Mouse (Mus musculus) urinary bladder, adult 2 months (tissue): ENCODE measurements around the gene Mdc1. TPM values are rescaled to one million over a fixed set of nuclear protein-coding genes. Genes with fewer than 3 reads are reported as not detected.

Experiments
- DNase-seq: peaks from one replicate; pipeline ENCODE4 v3.0.0; 2022; ENCODE audit warnings: low spot score
- polyA plus RNA-seq: library from polyadenylated mRNA; depleted of rRNA; stranded (reverse); fragments of >200 nt; gene quantifications from 2 replicates; pipeline ENCODE4 v1.2.3, GENCODE M21; 2012

The Mdc1 gene
- polyA plus RNA-seq, 1 experiment: 10.4 TPM

GRCm38 (mm10) chr17:35848112-35848511 is 6.8 kb downstream of the Mdc1 start:
- no peak for DNase-seq

DNA sequence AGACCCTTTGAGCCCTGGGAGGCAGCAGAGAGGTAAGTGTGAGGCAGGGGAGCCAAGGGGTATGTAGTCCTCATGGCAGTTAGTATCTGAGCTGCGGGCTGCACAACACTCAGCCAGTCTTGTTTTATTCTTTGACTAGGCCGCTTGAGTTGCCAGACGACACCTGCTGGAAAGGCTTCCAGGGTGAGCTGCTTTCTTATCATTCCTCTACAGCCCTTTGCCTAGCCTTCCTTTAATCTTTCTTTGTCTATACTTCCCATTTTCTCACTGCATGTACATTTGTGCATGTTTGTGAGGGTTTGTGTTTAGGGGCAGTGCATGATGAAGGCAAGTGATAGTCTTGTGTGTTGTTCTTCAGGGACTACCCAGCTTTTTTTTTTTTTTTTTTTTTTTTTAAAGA is 9.7 kb downstream of the Mdc1 start:
- no peak for DNase-seq

DNA sequence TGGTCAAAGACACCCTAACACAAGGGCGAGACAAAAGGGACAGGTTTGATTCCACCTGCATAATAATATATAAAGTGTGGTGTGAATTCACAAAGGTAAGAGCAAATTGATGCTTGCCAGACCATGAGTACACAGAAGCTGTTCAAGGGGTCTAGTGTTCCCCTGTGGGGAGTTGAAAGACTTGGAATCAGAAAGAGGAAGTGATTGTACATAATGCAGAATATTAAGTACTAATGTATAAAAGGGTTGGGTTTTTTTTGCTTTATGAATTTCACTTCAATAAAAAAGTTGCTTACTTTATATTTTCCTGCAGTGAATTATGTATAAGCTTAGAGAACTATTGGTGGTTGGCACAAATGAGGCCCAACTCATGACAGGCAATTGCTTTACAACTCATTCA is 18.1 kb downstream of the Mdc1 start:
- no peak for DNase-seq

- no peak for DNase-seq
Measured at GRCm38 (mm10) chr17:35859835-35860234, 18.5 kb downstream of the Mdc1 start.

DNA sequence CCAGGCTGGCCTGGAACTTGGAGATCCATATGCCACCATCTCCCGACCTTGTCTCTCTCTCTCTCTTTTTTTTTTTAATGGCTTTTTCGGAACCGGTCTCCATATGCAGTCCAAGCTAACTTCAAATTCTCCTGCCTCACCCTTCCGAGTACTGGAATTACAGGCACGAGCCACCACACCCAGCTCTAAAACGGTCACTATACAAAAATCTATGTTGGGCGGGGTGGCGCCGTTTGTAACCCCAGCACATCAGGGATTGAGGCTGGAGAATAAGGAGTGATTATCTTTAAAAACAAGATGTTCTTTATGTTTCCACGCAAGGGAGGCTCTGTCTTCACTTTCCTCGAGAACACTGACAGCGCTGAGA is 19.5 kb downstream of the Mdc1 start:
- DNase-seq: no peak

GRCm38 (mm10) chr17:35861198-35861857 is 20.0 kb downstream of the Mdc1 start, which contains the start of gene Nrm:
TSS of gene Nrm (plus strand) at chr17:35861318.
- DNase-seq: peak; percentile 88

- no peak for DNase-seq
Measured at GRCm38 (mm10) chr17:35864832-35865353, 23.6 kb downstream of the Mdc1 start.

- DNase-seq: peak; percentile 53
Measured at GRCm38 (mm10) chr17:35865481-35866280, 24.4 kb downstream of the Mdc1 start, which contains the start of gene Ppp1r18. TSS of gene Ppp1r18 (plus strand) at chr17:35865593.

GRCm38 (mm10) chr17:35866281-35866831 is 25.0 kb downstream of the Mdc1 start:
- DNase-seq: no peak

DNA sequence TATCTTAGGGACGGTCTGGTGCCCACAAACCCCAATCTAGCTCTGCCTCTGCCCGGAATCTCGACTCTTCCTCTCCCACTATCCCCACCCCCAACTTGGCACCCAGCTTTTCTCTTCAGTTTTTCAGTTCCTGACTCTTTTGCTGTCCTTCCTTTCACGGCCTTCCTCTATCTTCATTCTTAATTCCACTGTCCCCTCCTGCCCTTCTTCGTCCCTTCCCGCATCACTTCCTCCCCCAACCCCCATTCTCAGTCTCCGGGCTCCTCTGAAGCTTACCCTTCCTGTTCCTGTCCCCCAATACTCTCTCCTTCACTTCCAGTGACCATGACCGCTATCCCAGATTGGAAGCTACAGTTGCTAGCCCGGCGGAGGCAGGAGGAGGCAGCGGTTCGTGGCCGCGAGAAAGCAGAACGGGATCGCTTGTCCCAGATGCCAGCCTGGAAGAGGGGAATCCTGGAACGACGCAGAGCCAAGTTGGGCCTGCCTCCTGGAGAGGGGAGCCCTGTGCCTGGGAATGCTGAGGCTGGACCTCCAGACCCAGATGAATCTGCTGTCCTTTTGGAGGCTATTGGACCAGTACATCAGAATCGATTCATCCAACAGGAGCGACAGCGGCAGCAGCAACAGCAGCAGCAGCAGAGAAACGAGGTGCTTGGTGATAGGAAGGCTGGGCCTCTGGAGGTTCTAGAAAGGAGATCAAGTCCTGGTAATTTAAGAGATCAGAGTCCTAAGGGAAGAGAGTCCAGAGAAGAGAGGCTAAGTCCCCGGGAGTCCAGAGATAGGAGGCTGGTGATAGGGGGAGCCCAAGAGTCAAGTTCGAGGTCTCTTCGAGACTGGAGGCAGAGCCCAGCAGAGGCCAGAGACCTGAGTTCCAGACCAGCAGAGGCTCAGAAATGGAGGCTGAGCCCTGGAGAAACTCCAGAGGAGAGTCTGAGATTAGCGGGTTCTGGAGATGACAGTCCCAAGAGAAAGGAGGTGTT is 25.9 kb downstream of the Mdc1 start:
- peak; percentile 30 for DNase-seq

DNA sequence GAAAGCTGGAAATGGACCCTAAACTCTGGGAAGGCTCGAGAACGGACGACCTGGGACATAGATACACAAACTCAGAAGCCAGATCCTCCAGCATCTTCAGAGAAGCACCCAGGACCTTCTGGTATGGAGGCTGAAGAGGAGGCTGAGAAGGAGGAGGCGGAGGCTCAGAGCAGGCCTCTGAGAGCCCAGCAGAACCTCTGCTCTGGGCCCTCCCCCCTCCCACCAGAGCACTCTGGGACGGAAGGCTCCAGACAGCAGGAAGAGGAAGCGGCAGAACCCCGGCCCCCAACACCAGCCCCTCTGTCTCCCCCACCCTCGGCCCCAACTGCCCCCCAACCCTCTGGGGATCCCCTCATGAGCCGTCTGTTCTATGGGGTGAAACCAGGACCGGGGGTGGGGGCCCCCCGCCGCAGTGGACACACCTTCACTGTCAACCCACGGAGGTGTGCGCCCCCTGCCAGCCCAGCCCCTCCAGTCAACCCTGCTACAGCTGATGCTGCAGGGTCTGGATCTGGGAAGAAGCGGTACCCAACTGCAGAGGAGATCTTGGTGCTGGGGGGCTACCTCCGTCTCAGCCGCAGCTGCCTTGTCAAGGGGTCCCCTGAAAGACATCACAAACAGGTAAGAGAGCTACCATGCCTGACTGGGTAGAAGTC is 27.0 kb downstream of the Mdc1 start:
- DNase-seq: peak; percentile 23

GRCm38 (mm10) chr17:35868961-35869345 is 27.6 kb downstream of the Mdc1 start:
- no peak for DNase-seq

DNA sequence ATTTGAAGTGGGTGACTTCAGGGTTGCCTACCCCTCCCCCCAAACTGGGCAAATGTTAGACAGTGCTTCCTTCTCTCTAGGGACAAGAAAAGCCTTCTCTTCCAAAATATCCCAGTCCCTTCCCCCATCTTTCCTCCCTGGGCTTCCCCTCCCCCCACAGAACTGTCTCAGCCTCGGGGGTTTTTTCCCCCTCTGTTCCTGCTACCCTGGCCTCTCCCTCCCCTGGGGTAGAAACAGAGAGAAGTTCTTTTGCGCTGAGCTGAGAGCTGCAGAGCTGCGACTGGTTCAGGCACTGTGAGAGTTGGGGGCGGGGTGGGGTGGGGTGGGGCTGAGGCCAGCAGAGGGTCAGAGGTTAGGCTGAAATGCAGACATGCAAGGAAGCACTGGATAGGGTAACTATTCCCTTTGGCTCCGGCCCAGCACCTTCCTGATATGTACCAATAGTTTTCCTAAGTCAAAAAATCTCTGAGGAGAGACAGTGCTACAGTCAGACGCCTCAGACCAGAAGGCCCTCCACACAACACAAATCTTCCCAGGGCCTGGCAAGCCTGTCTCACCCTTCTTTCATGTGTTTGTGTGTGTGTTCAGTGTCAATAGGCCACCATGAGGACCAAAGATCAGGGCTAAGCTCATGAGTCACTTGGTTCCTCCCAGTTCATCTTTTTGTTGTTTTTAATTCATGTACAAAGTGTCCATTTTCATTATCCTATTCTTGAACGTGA is 28.2 kb downstream of the Mdc1 start:
- peak; percentile 29 for DNase-seq

- peak; percentile 35 for DNase-seq
Measured at GRCm38 (mm10) chr17:35870151-35870883, 29.0 kb downstream of the Mdc1 start.

DNA sequence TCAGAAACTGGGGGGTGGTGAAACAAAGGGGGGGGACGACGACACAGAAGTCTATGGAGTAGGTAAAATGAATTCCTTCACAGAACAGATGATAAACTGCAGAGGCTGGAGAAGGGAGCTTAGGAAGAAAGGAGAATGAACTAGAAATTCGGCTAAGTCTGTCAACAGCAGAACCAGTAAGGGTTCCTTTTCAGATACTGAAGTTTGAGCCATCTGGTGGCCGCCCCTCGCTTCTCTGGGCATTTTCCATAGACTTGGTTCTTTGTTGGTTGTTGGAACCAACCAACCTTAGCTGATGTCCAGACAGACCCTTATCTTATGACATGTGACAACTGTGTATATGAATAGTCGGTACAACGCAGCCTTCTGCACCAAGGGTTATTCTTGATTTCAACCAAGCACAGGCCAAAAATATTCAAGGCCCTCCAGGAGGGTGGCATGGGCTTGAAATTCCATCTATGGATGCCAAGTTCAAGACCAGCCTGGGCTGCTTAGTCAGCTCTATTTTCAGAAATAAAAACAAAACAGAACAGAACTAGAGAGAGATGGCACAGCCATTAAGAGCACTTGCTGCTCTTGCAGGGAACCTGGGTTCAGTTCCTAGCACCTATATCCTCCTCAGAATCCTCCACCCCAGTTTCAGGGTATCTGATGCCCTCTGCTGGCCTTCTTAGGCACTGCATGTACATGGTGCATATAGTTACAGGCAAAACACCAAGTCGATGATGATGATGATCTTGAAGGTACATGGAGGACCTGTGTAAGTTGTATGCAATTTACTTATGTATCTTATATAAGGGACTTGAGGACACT is 29.8 kb downstream of the Mdc1 start:
- DNase-seq: peak; percentile 20

DNA sequence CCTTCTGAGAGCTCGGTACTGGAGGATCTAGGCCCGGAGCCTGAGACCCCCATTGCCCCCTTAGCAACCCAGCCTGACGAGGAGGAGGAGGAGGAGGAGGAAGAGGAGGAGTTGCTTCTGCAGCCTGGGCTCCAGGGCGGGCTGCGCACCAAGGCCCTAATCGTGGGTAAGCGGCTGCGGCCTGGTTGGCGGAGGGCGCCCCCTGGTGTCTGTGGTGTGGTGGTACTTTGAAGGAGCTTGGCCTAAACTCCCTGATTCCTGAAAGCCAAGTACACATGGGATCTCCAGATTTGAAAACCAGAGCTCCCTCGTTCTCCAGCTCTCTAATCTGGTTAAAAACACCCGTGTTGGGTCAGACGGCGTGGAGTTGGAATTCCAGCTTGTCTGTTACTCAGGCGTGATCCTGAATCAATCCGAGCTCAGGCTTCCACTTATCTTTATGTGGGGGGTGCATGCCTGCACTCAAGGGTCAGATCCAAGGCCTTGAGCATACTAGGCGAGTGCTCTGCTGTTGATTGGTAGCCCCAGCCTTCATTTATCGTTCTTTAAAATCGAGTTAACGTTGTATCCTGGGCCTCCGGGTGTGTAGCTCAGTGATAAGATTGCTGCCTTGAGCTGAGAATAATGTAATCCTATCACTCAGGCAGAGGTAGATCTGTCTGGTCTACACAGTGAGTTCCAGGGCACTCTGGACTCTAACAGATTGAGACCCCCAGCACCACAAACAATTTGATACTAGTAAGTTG is 32.6 kb downstream of the Mdc1 start:
- peak; percentile 90 for DNase-seq

DNA sequence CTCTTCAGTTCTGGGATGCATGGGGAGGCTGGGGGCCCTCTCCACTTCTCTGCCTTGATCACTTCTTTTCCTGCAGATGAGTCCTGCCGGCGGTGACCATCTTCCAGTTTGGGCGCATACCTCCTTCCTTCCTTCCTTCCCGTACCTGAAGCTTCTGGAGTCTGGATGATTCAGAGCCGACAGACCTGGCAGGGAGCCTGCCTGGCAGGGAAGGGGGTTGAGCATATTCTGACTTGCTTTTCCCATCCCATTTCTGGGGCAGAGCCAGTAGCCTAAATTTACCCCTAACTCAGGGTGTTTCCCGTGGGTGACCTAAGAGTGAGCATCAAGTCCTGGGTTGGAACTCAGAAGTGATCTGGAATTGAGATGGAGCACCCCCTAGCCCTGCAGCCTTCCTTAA is 33.4 kb downstream of the Mdc1 start:
- DNase-seq: no peak
